Mouse (Mus musculus): Measurements from ENCODE around the gene Skor1. TPM values are rescaled to one million over a fixed set of nuclear protein-coding genes. Genes with fewer than 3 reads are reported as not detected.

Gene Skor1
- polyA plus RNA-seq, 1 experiment from 2014 or later: not detected

DNA sequence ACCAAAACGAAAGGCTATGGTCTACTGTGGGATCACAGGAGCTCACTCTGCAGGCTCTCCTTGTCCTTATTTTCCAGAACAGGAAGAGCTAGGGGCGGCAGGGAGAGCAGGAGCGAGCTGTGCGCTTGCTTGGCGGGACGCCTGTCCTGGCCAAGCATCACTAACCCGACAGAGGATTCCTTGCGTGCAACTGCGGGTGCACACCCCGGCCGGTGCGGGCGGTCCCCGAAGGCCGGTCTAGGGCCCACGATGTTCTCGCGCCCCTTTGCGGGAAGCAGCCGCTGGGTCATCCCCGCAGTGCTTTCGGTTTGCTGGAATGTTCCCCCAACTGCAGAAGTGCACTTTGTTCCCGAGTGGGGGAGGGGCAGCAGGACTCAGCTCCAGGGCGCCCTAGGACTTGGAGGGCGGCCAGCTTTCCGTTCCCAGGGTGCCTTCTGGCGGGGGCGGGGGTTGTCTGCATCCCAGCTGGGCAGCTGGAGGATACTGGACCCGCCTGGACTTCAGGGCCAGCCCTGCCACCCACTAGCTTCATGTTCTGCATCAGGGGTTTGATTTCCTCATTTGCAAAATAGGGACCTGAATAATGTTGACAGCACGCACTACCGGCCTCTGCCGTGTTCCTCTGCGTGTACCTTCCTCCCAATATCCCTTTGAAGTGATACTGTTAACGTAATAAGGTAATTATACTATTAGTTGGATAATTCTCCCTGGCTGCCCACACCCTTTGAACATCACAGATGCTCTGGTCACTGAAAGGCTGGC, 39.6 kb downstream of the Skor1 start:
- Histone ChIP-seq H3K27me3 (replicated peaks) (no peaks in the 10 kb centered on the region), H3K4me1 (replicated peaks) (peaks cover 20% of the 10 kb centered on the region), H3K9me3 (replicated peaks) (no peaks in the 10 kb centered on the region), H3K4me2 (peak overlapping the region; percentile 61), H3K4me3 (peak overlapping the region; percentile 56), H3K36me3 (0 out of 2 replicates have a peak, but pooled peaks cover 3% of the 10 kb centered on the region), H3K9ac (peak overlapping the region; percentile 69), H3K27ac (ENCODE audit: poor library complexity, severe bottlenecking) (peak overlapping the region; percentile 96)
- 1% methylated on average over 34 of the region's 34 CpGs for WGBS
- ATAC-seq (ENCODE audit: insufficient number of reproducible peaks, low FRiP score): peak; percentile 90

- H3K4me1 ChIP-seq (replicated peaks): peaks cover 20% of the 10 kb centered on the region
- 27% methylated on average over 4 of the region's 4 CpGs for WGBS
- H3K27ac ChIP-seq (ENCODE audit: poor library complexity, severe bottlenecking): peak overlapping the region; percentile 96
- H3K27me3 ChIP-seq (replicated peaks): no peaks in the 10 kb centered on the region
- H3K4me3 ChIP-seq: peak overlapping the region; percentile 56
- peak overlapping the region; percentile 61 for H3K4me2 ChIP-seq
- 0 out of 2 replicates have a peak, but pooled peaks cover 3% of the 10 kb centered on the region for H3K36me3 ChIP-seq
- peak; percentile 65; the same call in 1 of the 2 replicates for ATAC-seq (ENCODE audit: insufficient number of reproducible peaks, low FRiP score)
- no peaks in the 10 kb centered on the region for H3K9me3 ChIP-seq (replicated peaks)
- peak overlapping the region; percentile 69 for H3K9ac ChIP-seq
Observed at GRCm38 (mm10) chr9:63108580-63108979, 40.2 kb downstream of the Skor1 start.

- Histone ChIP-seq H3K9me3 (replicated peaks) (peaks cover 5% of the 10 kb centered on the region), H3K4me3 (no peak overlapping the region), H3K4me1 (replicated peaks) (peaks cover 13% of the 10 kb centered on the region), H3K4me2 (no peak overlapping the region), H3K27ac (ENCODE audit: poor library complexity, severe bottlenecking) (no peak overlapping the region), H3K36me3 (no peaks in the 10 kb centered on the region), H3K9ac (no peak overlapping the region), H3K27me3 (replicated peaks) (no peaks in the 10 kb centered on the region)
- ATAC-seq (ENCODE audit: insufficient number of reproducible peaks, low FRiP score): no peak
- 75% methylated on average over 5 of the region's 5 CpGs for WGBS
Observed at GRCm38 (mm10) chr9:63100660-63101059, 48.1 kb downstream of the Skor1 start.

DNA sequence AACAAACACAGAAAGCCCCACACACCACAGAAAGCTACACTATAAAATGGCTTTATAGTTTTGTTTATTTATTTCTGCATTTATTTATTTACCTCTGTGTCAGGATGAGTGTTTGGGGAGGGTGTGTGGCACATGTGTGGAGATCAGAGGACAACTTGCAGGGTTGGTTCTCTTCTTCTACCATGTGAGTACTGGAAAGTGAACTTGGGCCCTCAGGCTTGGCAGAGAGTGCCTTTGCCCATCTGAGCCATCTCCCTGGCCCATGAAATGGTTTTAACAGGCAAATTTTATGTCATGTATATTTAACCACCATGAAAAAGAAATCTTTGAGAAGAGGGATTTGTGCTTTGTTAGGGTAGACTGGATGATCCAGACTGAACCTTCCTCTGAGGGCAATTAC, 48.9 kb downstream of the Skor1 start:
- no peak overlapping the region for H3K4me2 ChIP-seq
- H3K36me3 ChIP-seq: no peaks in the 10 kb centered on the region
- no peak overlapping the region for H3K9ac ChIP-seq
- no peaks in the 10 kb centered on the region for H3K27me3 ChIP-seq (replicated peaks)
- no peak overlapping the region for H3K4me3 ChIP-seq
- H3K27ac ChIP-seq (ENCODE audit: poor library complexity, severe bottlenecking): no peak overlapping the region
- H3K4me1 ChIP-seq (replicated peaks): peaks cover 13% of the 10 kb centered on the region
- peaks cover 5% of the 10 kb centered on the region for H3K9me3 ChIP-seq (replicated peaks)
- no peak for ATAC-seq (ENCODE audit: insufficient number of reproducible peaks, low FRiP score)

DNA sequence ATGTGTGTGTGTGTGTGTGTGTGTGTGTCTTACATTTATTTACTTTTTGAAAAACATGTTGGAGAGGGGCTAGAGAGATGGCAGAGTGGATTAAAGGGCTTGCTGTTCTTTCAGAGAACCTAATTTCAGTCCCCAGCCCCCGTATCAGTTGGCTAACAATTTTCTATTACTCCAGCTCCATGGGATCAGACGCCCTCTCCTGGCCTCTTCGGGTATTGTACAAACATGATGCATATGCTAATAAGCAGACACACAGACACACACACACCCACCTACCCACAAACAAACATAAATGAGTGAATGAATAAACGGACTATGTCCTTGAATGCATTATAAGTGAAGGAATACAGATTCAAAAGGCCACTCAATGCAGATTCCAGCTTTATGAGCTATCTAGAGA, 49.4 kb downstream of the Skor1 start:
- Histone ChIP-seq H3K9me3 (replicated peaks) (peaks cover 5% of the 10 kb centered on the region), H3K36me3 (no peaks in the 10 kb centered on the region), H3K27ac (ENCODE audit: poor library complexity, severe bottlenecking) (no peak overlapping the region), H3K27me3 (replicated peaks) (no peaks in the 10 kb centered on the region), H3K9ac (no peak overlapping the region), H3K4me1 (replicated peaks) (peaks cover 13% of the 10 kb centered on the region), H3K4me3 (no peak overlapping the region), H3K4me2 (no peak overlapping the region)
- no peak for ATAC-seq (ENCODE audit: insufficient number of reproducible peaks, low FRiP score)
- WGBS: 82% methylated on average over 4 of the region's 4 CpGs

GRCm38 (mm10) chr9:63098887-63099286, 49.9 kb downstream of the Skor1 start:
- ATAC-seq (ENCODE audit: insufficient number of reproducible peaks, low FRiP score): no peak
- Histone ChIP-seq H3K9me3 (replicated peaks) (peaks cover 5% of the 10 kb centered on the region), H3K4me2 (no peak overlapping the region), H3K9ac (no peak overlapping the region), H3K4me3 (no peak overlapping the region), H3K27me3 (replicated peaks) (no peaks in the 10 kb centered on the region), H3K27ac (ENCODE audit: poor library complexity, severe bottlenecking) (no peak overlapping the region), H3K4me1 (replicated peaks) (peaks cover 13% of the 10 kb centered on the region), H3K36me3 (no peaks in the 10 kb centered on the region)
- 85% methylated on average over 4 of the region's 4 CpGs for WGBS

- H3K27me3 ChIP-seq (replicated peaks): no peaks in the 10 kb centered on the region
- WGBS: 70% methylated on average over 1 of the region's 1 CpGs
- no peak overlapping the region for H3K9ac ChIP-seq
- no peak overlapping the region for H3K4me2 ChIP-seq
- no peak overlapping the region for H3K27ac ChIP-seq (ENCODE audit: poor library complexity, severe bottlenecking)
- H3K4me3 ChIP-seq: no peak overlapping the region
- no peak for ATAC-seq (ENCODE audit: insufficient number of reproducible peaks, low FRiP score)
- no peaks in the 10 kb centered on the region for H3K36me3 ChIP-seq
- peaks cover 5% of the 10 kb centered on the region for H3K9me3 ChIP-seq (replicated peaks)
- H3K4me1 ChIP-seq (replicated peaks): peaks cover 22% of the 10 kb centered on the region
Observed at GRCm38 (mm10) chr9:63097204-63097603, 51.6 kb downstream of the Skor1 start.

GRCm38 (mm10) chr9:63094030-63094429, 54.7 kb downstream of the Skor1 start:
- Histone ChIP-seq H3K27me3 (replicated peaks) (no peaks in the 10 kb centered on the region), H3K4me2 (no peak overlapping the region), H3K4me1 (replicated peaks) (peaks cover 32% of the 10 kb centered on the region), H3K4me3 (no peak overlapping the region), H3K36me3 (no peaks in the 10 kb centered on the region), H3K9ac (no peak overlapping the region), H3K27ac (ENCODE audit: poor library complexity, severe bottlenecking) (no peak overlapping the region), H3K9me3 (replicated peaks) (no peaks in the 10 kb centered on the region)
- 80% methylated on average over 1 of the region's 1 CpGs for WGBS
- no peak for ATAC-seq (ENCODE audit: insufficient number of reproducible peaks, low FRiP score)

DNA sequence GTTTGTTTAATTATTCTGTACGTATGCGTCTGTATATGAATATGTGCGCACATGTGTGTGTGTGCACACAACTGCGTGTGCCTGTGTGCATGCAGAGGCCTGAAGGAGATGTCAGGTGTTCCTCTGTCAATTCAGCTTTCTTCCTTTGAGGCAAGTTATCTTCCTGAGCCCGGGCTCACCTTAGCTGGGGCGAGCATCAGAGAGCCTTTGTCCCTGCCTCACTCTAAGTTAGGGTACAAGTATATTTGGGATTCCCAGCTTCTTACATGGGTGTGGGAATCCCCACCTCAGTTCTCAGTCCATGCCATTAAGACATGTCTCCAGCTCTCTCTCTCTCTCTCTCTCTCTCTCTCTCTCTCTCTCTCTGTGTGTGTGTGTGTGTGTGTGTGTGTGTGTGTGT, 56.2 kb downstream of the Skor1 start:
- H3K4me2 ChIP-seq: peak overlapping the region; percentile 73
- peak overlapping the region; percentile 62; the same call in 1 of the 2 replicates for H3K9ac ChIP-seq
- H3K27ac ChIP-seq (ENCODE audit: poor library complexity, severe bottlenecking): peak overlapping the region; percentile 91
- no peaks in the 10 kb centered on the region for H3K36me3 ChIP-seq
- 9% methylated on average over 6 of the region's 6 CpGs for WGBS
- peak overlapping the region; percentile 45 for H3K4me3 ChIP-seq
- no peaks in the 10 kb centered on the region for H3K27me3 ChIP-seq (replicated peaks)
- H3K4me1 ChIP-seq (replicated peaks): peaks cover 29% of the 10 kb centered on the region
- no peaks in the 10 kb centered on the region for H3K9me3 ChIP-seq (replicated peaks)
- peak; percentile 20; the same call in 1 of the 2 replicates for ATAC-seq (ENCODE audit: insufficient number of reproducible peaks, low FRiP score)

- H3K27me3 ChIP-seq (replicated peaks): no peaks in the 10 kb centered on the region
- H3K36me3 ChIP-seq: no peaks in the 10 kb centered on the region
- H3K9ac ChIP-seq: peak overlapping the region; percentile 62
- ATAC-seq (ENCODE audit: insufficient number of reproducible peaks, low FRiP score): peak; percentile 54
- H3K27ac ChIP-seq (ENCODE audit: poor library complexity, severe bottlenecking): peak overlapping the region; percentile 91
- 1% methylated on average over 13 of the region's 13 CpGs for WGBS
- H3K4me1 ChIP-seq (replicated peaks): peaks cover 29% of the 10 kb centered on the region
- H3K4me3 ChIP-seq: peak overlapping the region; percentile 45
- H3K4me2 ChIP-seq: peak overlapping the region; percentile 73
- no peaks in the 10 kb centered on the region for H3K9me3 ChIP-seq (replicated peaks)
Observed at GRCm38 (mm10) chr9:63091971-63092528, 56.7 kb downstream of the Skor1 start.

- Histone ChIP-seq H3K4me2 (peak overlapping the region; percentile 73), H3K9me3 (replicated peaks) (no peaks in the 10 kb centered on the region), H3K4me1 (replicated peaks) (peaks cover 29% of the 10 kb centered on the region), H3K9ac (no peak overlapping the region), H3K4me3 (peak overlapping the region; percentile 45; the same call in 1 of the 2 replicates), H3K27me3 (replicated peaks) (no peaks in the 10 kb centered on the region), H3K27ac (ENCODE audit: poor library complexity, severe bottlenecking) (peak overlapping the region; percentile 91), H3K36me3 (no peaks in the 10 kb centered on the region)
- WGBS: 17% methylated on average over 23 of the region's 23 CpGs
- ATAC-seq (ENCODE audit: insufficient number of reproducible peaks, low FRiP score): 0 out of 2 replicates have a peak, but pooled peaks have one; percentile 19
Observed at GRCm38 (mm10) chr9:63091101-63091921, 57.5 kb downstream of the Skor1 start.
